Mouse (Mus musculus) naive thymus-derived CD4-positive, alpha-beta T cell, adult 2 months (primary cell): Measurements from ENCODE around the gene Cdk1.
"Not testable (repeated sequence)": the region's sequence is repeated elsewhere in the genome, so short reads cannot be mapped to it uniquely, and the experiment has no call there.

Source experiments
- DNase-seq: peaks from one replicate; pipeline ENCODE4 v3.0.0-alpha.2; 2011; ENCODE audit warnings: low read depth

Cdk1 gene

DNA sequence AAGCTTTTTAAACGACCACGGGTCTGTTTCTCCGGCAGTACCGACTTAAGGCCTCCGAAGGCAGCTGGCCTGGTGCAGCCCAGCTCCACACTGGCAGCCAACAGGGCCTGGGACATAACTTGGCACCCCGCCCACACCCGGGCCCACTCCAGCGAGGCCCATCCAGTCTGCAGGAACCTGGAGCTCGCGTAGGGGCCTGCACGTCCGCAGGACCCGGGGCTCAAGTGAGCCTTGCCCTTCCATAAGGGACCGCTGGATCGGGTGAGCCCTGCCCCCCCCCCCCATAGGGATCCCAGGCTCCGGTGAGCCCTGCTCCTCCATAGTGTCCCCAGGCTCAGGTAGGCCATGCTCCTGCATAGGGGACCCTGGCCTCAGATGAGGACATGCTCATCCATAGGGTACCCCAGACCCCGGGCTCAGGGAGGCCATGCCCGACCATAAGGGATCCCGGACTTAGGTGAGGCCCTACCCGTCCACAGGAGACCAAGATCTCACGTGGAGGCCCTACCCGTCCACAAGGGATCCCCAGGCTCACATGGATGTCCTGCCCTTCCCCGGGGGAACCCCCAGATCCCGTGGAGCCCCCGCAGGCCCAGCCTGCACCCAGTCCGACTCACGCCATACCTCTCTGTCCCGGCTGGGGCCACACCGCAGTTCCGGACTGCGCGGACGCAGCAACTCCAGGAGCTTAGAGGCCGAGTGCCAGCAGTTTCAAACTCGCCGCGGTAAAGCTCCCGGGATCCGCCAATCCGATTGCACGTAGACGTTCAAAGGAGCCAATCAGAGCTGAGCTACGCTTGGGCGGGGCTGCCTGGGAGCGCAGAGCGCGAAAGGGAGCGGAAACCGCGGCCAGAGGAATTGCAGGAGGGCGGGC lies at the start of gene Cdk1:
Gene Cdk1 (minus strand): TSS at position 727 of the 874 bp plus-strand sequence.
- DNase-seq, result peak; percentile 91

DNA sequence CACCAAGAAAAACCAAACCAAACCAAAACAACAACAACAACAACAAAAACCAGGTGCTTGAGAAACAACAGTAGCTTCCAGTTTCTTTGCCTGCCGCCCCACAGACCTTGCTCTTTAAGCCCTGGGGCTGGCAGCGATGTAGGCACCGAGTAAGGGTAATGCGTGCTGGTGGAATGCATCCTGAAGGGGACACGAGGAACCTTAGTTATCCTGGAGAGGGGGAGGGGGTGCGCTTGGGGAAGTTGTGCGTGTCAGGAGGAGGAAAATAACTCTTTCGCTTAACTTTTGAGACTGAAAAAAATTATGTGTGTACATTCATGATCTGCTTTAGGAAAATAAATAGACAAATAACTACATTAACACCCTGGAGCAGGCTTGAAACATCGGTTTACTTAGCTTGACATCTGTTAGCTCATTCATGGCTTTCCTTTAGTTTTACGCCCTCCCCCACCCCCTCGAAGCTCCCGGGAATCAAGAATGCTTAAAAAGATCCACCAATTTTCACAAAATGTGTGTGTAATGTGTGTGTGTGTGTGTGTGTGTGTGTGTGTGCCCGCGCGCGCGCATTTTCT lies 47.2 kb upstream of the Cdk1 start:
- DNase-seq, result no peak

DNA sequence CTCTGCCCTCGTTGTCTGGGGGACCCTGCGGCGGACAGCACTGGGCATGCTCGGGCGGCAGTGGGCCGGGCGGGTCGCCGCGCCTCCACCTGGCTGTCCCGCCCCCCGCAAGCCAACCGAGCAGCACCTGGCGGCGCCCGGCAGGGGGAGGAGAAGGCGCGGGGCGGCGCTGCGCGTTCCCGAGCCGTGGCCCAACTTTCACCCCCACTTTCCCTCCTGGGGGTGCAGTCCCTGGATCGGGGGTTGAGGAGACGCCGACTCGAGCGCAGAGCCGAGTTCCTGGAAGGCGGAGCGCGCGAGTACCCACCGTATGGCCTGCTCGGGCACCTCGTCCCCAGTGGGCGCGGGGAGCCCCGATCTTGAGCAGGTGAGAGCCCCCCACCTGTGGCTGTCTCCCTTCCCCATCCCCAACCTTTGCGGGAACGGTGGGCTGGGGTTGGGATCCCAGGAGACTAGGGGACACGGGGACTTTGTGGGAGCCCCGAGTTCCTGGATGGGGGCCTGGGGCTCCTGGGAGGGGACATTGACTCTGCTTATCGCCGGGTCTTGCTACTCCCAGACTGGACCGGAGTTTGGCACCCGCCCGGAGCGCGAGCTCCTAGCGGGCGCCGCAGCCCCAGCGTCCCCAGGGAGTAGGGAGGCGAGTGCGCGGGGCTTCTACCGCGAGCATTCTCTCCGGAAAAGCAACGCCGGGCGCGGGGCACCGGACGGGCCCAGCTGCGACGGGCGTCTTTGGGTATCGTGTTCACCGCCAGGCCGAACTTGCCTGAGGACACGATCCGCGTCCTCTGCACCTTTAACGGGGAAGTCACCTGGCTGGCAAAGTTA lies 46.2 kb upstream of the Cdk1 start, which contains the start of gene Ank3:
Gene Ank3 (plus strand): TSS at position 11 of the 828 bp plus-strand sequence.
- no peak for DNase-seq

DNA sequence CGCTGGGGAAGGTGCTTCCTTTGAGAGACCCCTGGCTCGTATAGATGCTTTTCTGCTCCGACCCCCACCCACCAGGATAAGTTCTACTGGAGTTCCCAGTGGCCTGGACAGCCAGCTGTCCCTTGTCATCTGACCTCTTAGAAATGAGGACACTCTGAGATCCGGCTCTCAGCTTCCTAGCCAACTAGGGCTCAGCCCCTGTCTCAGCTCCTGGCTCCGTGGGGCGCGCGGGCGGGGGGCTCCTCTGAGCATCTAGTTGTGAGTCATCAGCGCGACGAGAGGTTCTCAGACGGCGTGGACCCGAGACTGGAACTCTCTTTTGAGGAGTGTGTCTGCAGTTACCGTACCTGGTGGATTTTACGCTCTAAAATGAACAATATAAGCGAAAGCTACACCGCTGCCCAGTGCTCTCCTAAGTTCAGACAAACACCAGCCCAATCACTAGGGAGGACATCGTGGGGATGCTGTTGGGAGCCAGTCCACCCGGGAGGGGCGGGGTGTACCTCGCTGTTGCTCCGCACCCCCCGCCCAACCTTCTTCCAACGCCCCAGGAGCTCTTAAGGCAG lies 45.5 kb upstream of the Cdk1 start:
- no peak for DNase-seq

DNA sequence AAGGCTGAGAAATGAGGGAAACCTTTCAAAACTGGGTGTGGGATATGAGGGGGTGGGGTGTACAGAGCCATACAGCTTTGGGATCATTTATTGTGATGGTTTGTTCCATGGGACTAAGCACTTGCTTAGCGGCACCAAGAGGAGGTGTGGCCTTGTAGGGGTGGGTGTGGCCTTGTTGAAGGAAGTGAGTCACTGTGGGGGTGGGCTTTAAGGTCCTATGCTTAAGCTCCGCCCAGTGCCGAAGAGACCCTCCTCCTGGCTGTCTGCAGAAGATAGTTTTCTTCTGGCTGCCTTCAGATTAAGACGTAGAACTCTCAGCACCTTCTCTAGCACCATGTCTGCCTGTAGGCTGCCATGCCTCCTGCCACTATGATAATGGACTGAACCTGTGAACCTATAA lies 36.8 kb upstream of the Cdk1 start:
- no peak for DNase-seq

GRCm38 (mm10) chr10:69386767-69387166 lies 34.0 kb upstream of the Cdk1 start:
- no peak for DNase-seq

- DNase-seq, result no peak
Measured at GRCm38 (mm10) chr10:69385136-69385535, 32.4 kb upstream of the Cdk1 start.

DNA sequence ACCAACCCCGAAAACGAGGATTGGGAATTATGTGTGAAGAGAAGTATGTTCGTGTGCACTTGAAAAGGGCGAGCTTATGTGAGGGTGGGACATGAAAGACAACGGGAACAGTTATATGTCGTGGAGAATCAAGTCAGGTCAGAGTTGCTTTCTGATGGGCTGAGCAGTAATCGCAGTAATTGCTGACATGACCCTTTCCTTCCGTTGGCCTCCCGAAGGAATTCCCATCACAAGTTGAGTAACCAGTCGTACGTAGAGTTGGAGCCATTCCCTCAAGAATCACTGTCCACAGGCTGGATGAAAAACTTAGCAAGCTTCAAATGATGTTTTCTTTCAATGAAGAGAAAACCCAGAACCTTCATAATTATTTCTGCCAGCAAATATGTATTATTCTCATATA lies 31.9 kb upstream of the Cdk1 start:
- DNase-seq, result no peak

GRCm38 (mm10) chr10:69383186-69383585 lies 30.4 kb upstream of the Cdk1 start:
- no peak for DNase-seq

GRCm38 (mm10) chr10:69375154-69375553 lies 22.4 kb upstream of the Cdk1 start:
- no peak for DNase-seq

DNA sequence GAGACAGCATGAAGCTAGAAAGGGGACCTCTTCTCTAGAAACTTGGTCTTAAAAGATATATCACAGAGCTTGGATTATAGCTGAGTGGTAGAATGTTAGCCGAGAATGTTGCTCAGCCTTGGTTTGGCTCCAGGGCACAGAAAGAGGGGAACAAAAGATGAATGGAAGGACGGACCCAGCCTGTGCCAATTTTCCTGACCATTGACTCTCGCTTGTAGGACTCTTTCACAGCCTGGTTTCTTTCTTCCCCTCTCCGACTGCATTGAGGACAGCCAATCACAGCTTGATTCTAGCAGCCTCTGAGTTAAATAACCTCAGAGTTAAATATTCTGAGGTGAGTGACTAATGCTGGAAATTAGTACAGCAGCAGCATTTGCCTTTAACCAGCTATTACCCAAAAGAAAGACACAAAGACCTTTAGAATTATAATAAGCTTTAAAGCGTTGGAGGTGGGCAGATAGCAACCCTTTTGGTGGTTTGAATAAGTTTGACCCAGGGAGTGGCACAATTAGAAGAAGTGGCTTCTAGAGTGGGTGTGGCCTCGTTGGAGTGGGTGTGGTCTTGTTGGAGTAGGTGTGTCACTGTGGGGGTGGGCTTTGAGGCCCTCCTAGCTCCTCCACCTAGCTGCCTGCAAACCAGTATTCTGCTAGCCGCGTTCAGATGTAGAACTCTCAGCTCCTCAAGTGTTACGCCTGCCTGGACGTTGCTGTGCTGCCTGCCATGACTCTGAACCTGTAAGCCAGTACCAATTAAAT lies 21.2 kb upstream of the Cdk1 start:
- DNase-seq, result no peak

DNA sequence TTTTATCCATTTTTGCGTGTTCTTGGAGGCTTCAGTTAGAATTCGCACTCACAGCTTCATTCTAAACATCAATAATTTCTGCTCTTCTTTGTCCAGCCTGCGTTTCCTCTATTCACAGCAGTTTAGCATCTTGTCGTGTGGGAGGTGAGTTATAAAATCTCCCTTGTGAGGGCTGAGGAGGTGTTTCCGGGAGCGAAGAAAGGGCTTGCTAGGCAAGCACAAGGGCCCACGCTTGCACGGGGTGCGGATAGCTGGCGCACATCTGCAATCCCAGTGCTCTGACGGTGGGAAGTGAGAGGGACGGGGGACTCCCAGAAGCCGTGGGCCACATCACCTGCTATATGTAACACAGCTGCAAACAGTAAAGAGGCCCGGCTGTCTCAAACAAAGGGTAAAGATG lies 19.3 kb upstream of the Cdk1 start:
- no peak for DNase-seq

DNA sequence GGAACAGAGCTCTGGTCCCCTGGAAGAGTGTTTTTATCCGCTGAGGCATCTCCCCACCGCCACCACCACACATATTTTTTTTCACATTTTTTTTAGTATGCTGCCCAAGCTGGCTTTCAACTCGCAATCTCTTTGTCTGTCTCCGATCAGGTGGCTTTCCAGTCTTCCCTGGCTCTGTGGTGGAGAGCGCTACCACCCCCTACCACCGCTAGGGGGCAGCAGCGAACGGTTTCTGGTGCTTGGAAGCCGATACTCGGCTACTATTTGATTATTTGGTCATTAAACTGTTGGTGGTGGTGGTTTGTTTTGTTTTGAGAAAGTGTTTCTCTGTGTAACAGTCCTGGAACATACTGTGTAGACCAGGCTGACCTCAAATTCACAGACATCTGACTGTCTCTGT lies 18.7 kb upstream of the Cdk1 start:
- DNase-seq, result peak; percentile 42

GRCm38 (mm10) chr10:69369321-69369720 lies 16.6 kb upstream of the Cdk1 start:
- DNase-seq, result no peak

GRCm38 (mm10) chr10:69366877-69367387 lies 14.2 kb upstream of the Cdk1 start:
- peak; percentile 50 for DNase-seq

- DNase-seq, result no peak
Measured at GRCm38 (mm10) chr10:69366208-69366607, 13.5 kb upstream of the Cdk1 start.

- no peak for DNase-seq
Measured at GRCm38 (mm10) chr10:69359666-69360065, 6.9 kb upstream of the Cdk1 start.

- DNase-seq, result not testable (repeated sequence)
Measured at GRCm38 (mm10) chr10:69353086-69353479, 345 bp upstream of the Cdk1 start.

DNA sequence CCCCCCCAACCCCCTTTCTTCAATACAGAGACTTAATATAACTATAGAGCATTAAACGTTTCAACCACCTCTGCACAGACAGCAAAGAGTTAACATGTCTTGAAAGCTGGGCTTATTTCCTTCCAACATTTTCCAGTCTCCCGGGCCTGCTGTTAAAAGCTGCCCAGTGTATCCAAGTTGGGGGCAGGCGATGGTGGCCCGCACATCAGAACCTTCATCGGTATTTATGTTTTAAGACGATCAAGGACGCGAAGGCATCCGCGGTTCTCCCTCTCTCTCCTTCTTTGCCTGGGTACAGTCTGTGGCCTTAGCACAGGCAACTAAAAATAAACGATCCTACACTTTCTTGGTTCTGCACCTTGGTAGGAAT lies 911 bp downstream of the Cdk1 start:
- DNase-seq, result no peak

GRCm38 (mm10) chr10:69351071-69351841 lies 1.5 kb downstream of the Cdk1 start:
- peak; percentile 13 for DNase-seq

DNA sequence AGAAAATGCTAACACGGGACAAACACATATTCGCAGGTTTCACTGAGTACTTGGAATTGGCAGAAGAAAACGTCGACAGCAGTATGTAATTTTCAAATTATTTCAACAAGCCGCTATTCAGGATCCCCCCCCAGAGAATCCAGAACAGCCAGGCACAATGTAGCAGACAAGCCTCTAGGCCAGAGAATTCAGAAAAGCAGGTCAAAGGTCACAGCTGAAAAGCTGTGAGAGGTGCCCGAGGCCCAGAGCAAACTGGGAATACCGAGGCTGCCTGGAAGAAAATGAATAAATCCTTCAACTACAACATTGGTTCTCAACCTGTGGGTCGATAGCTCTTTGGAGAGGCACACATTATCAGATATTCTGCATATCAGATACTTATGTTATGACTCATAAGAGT lies 4.5 kb downstream of the Cdk1 start:
- no peak for DNase-seq
